11 mouse cellular contexts compared by ENCODE assay signal in the genomic region with DNA sequence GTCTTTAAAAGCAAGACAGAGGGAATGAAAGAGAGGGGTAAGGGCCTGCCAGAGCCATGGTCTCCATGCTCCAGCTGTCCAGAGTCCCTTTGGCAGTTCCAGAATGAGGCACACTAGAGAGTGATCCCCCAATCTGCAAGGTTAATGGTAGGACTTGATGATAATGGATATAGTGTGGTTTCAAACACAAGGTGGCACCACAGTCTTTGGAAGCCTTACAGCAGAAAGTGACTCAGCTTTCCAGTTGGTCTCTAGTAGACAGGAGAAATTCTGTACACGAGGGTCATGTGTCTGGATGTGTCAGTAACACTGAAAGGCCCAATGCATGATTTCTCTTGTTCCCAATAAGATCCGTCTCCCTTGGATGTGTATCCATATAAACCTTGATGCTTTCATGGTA. TPM values are rescaled to one million over a fixed set of nuclear protein-coding genes. Genes with fewer than 3 reads are reported as not detected.
A peak's percentile ranks its signal among the peaks of the same experiment; 100 is the strongest.
DNase-seq lines count a peak whose midpoint lies in the region; ATAC-seq and TF ChIP-seq lines count a peak whose summit lies in the region.
"Not testable (repeated sequence)": the region's sequence is repeated elsewhere in the genome, so short reads cannot be mapped to it uniquely, and the experiment has no call there.
"Had no signal": no experiment of that assay in that cellular context is flagged by ENCODE, and none has a peak within 500 bp of the region (broad histone marks: within the 10 kb centered on the region; RNA-seq: fewer than 3 reads in every experiment).

No protein-coding gene starts in this region.

- not testable (repeated sequence) for H3K27me3 ChIP-seq in Patski

- ATAC-seq in Patski: peak; percentile 26
- ATAC-seq in common myeloid progenitor, adult 5-6 weeks (replicated peaks; ENCODE audit: low read depth, poor library complexity, severe bottlenecking): peak; percentile 83
- peak; percentile 77; the same call in 1 of the 2 replicates for ATAC-seq in erythroblast, adult 5-6 weeks (replicated peaks; ENCODE audit: low FRiP score, poor library complexity, severe bottlenecking)
- ATAC-seq in granulocyte monocyte progenitor cell, adult 5-6 weeks (replicated peaks; ENCODE audit: poor library complexity, severe bottlenecking): 0 out of 2 replicates have a peak, but pooled peaks have one; percentile 35
- ATAC-seq in hematopoietic stem cell, adult 5-6 weeks (replicated peaks in 1 of 2; ENCODE audit: insufficient read depth in 1 of 2, low FRiP score in 2 of 2, low TSS enrichment in 1 of 2, low read depth in 1 of 2, poor library complexity in 2 of 2, severe bottlenecking in 2 of 2): peak; percentile 60 to 78; a peak in 2 of 4 replicates
- peak; percentile 90 for ATAC-seq in megakaryocyte progenitor cell, adult 5-6 weeks (replicated peaks; ENCODE audit: poor library complexity)
- ATAC-seq in megakaryocyte-erythroid progenitor cell, adult 5-6 weeks (replicated peaks; ENCODE audit: low FRiP score, low TSS enrichment, poor library complexity, severe bottlenecking): peak; percentile 91

- not testable (repeated sequence) for TF ChIP-seq CTCF in Patski (IDR thresholded peaks at IDR 0.05)

- CTCF ChIA-PET in Patski (lab: Charles Lee): not testable (repeated sequence)

- in situ Hi-C loops in Patski (cut with MboI; ENCODE audit: low pct_unique_long_range_greater_than_20kb): not testable (repeated sequence)

- POLR2A ChIA-PET in Patski (lab: Charles Lee): not testable (repeated sequence)

- DNase-seq in Patski (ENCODE audit: low read depth, low spot score): not testable (repeated sequence)

RNA-seq across cellular contexts. Expression of a gene that starts 42.8 kb away (rescaled TPM):
- 7.0 TPM for polyA plus RNA-seq in Patski (2021)
- 6.9 and 10.1 TPM in 2 replicates for total RNA-seq in common myeloid progenitor, adult 5-6 weeks (2017)
- 1.9 and 2.5 TPM in 2 replicates for total RNA-seq in erythroblast, adult 5-6 weeks (2015; ENCODE audit: low replicate concordance)
- total RNA-seq in erythroblast, adult 5-6 weeks (2017; ENCODE audit: low replicate concordance): 0.56 and 1.4 TPM in 2 replicates
- 4.6 and 5.0 TPM in 2 replicates for total RNA-seq in granulocyte monocyte progenitor cell, adult 5-6 weeks (2014; fragmentation: Nextera tagmentation)
- 4.8 and 6.8 TPM in 2 replicates for total RNA-seq in granulocyte monocyte progenitor cell, adult 5-6 weeks (2017)
- 10.2 and 12.3 TPM in 2 replicates for total RNA-seq in hematopoietic stem cell, adult 5-6 weeks (2017)
- 7.5 and 8.5 TPM in 2 replicates for total RNA-seq in megakaryocyte progenitor cell, adult 5-6 weeks (2015)
- total RNA-seq in megakaryocyte progenitor cell, adult 5-6 weeks (2017): 5.1 and 7.2 TPM in 2 replicates
- 4.6 and 4.8 TPM in 2 replicates for total RNA-seq in megakaryocyte-erythroid progenitor cell, adult 5-6 weeks (2014; fragmentation: Nextera tagmentation)
- total RNA-seq in megakaryocyte-erythroid progenitor cell, adult 5-6 weeks (2017): 6.1 TPM in 2 replicates

RNA-seq across cellular contexts. Expression of a gene that starts 45.7 kb away (rescaled TPM):
- polyA plus RNA-seq in Patski (2021): 2.2 TPM
- total RNA-seq in common myeloid progenitor, adult 5-6 weeks (2017): 6.1 and 6.5 TPM in 2 replicates
- total RNA-seq in erythroblast, adult 5-6 weeks (2015; ENCODE audit: low replicate concordance): 4.0 TPM in 1 of 2 replicates, not detected in the other
- not detected in 2 replicates for total RNA-seq in erythroblast, adult 5-6 weeks (2017; ENCODE audit: low replicate concordance)
- 16.6 and 18.9 TPM in 2 replicates for total RNA-seq in granulocyte monocyte progenitor cell, adult 5-6 weeks (2014; fragmentation: Nextera tagmentation)
- 11.3 and 12.8 TPM in 2 replicates for total RNA-seq in granulocyte monocyte progenitor cell, adult 5-6 weeks (2017)
- total RNA-seq in hematopoietic stem cell, adult 5-6 weeks (2017): 7.5 and 10.5 TPM in 2 replicates
- total RNA-seq in megakaryocyte progenitor cell, adult 5-6 weeks (2015): 11.9 and 13.1 TPM in 2 replicates
- 10.5 and 13.9 TPM in 2 replicates for total RNA-seq in megakaryocyte progenitor cell, adult 5-6 weeks (2017)
- total RNA-seq in megakaryocyte-erythroid progenitor cell, adult 5-6 weeks (2014; fragmentation: Nextera tagmentation): 1.0 TPM in 1 of 2 replicates, not detected in the other
- total RNA-seq in megakaryocyte-erythroid progenitor cell, adult 5-6 weeks (2017): 1.1 and 1.4 TPM in 2 replicates
- total RNA-seq: CH12.LX, G1E, MEL had no signal
- polyA plus RNA-seq: activated CD4-positive, CD25-positive, alpha-beta regulatory T cell, adult 4 months; G1E had no signal

Comparison
In these comparisons a context has a peak if more than half of its experiments do, and no peak if none do; other contexts are left out.
1. ATAC-seq: peak in every context shown above with its lines; median percentile 91 in megakaryocyte-erythroid progenitor cell, adult 5-6 weeks; 90 in megakaryocyte progenitor cell, adult 5-6 weeks; 83 in common myeloid progenitor, adult 5-6 weeks; 77 in erythroblast, adult 5-6 weeks; 69 in hematopoietic stem cell, adult 5-6 weeks; 35 in granulocyte monocyte progenitor cell, adult 5-6 weeks; 26 in Patski.